Comparison of ENCODE assay signal across 11 mouse cellular contexts in the genomic region with DNA sequence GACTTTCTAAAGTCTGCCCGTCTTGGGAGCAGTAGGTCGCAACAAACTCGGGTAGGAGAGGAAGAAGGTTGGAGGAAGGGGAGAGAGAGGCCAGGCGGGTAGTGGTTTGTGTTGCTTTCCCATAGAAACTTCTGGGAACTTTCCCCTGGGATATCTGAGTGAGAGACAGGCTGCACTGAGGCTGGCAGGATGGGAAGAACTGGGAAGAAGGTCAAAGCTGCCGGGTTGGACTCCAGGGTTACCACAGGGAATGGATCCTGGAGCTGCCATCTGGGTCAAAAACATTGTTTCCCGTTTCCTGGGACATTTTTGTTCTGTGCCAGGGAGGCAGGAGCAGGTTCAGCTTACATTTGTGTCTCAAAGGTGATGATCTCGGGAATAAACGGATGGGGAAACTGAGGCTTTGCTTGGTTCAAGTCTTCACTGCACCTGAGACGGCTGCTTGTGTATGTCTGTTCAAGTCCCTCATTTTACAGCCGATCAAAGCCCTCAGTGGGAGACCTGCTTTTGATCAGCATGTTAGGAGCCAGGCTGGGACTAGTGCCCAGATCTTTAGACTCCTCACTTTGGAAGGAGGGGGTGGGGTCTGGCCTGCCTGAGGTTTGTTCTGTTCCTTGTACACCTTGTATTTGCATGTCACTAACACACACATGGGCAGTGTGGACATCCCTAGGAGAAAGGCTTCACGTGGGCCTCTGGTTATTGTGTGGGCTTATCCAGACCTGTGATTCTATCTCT. TPM values are rescaled to one million over a fixed set of nuclear protein-coding genes. Genes with fewer than 3 reads are reported as not detected.
DNase-seq lines count a peak whose midpoint lies in the region; ATAC-seq and TF ChIP-seq lines count a peak whose summit lies in the region.
"Had no signal": no experiment of that assay in that cellular context is flagged by ENCODE, and none has a peak within 500 bp of the region (broad histone marks: within the 10 kb centered on the region; RNA-seq: fewer than 3 reads in every experiment).

No protein-coding gene starts in this region.

- no peak overlapping the region for H3K9ac ChIP-seq in lung, postnatal 0 days (replicated peaks; ENCODE audit: low read depth)
- H3K9ac ChIP-seq in limb, embryonic 15.5 days: no peak overlapping the region

- H3K4me1 ChIP-seq in lung, postnatal 0 days (ENCODE audit: insufficient read depth, low read depth, low read length): no peaks in the 10 kb centered on the region
- peaks cover 21% of the 10 kb centered on the region for H3K4me1 ChIP-seq in limb, embryonic 15.5 days

- TF ChIP-seq CTCF in lung, postnatal 0 days (IDR thresholded peaks at IDR 0.05): no peak

- peak overlapping the region; percentile 44; the same call in 1 of the 2 replicates for H3K4me2 ChIP-seq in lung, postnatal 0 days (replicated peaks; ENCODE audit: low read depth, low read length)
- peak overlapping the region; percentile 60; the same call in 1 of the 2 replicates for H3K4me2 ChIP-seq in limb, embryonic 15.5 days

- no peak overlapping the region for H3K27ac ChIP-seq in lung, postnatal 0 days (ENCODE audit: low read length)
- H3K27ac ChIP-seq in limb, embryonic 15.5 days: no peak overlapping the region

- TF ChIP-seq EP300 in lung, postnatal 0 days (IDR thresholded peaks at IDR 0.05): no peak

- peak; percentile 51 for DNase-seq in adrenal gland, postnatal 14 days
- DNase-seq in adrenal gland, postnatal 25 days: no peak
- no peak for DNase-seq in lung, postnatal 0 days (ENCODE audit: low spot score)
- no peak for DNase-seq in lung, postnatal 14 days
- DNase-seq in cerebellum, adult 11-12 months: no peak
- DNase-seq in ovary, adult 18-20 months (ENCODE audit: low spot score): no peak
- no peak for DNase-seq in left cerebral cortex, postnatal 36 days (ENCODE audit: low spot score in 2 of 2)
- DNase-seq: cerebellum, postnatal 36 days; gastrocnemius, postnatal 25 days; thymus, adult 18-20 months had no signal

- intact Hi-C loops in left cerebral cortex, postnatal 36 days (cut with DNase I): no loop called here

- peaks cover 10% of the 10 kb centered on the region; the same call in 1 of the 2 replicates for H3K27me3 ChIP-seq in lung, postnatal 0 days (replicated peaks; ENCODE audit: insufficient read depth, low read length)
- H3K27me3 ChIP-seq in limb, embryonic 15.5 days: peaks cover 35% of the 10 kb centered on the region

- no peaks in the 10 kb centered on the region for H3K9me3 ChIP-seq in lung, postnatal 0 days (ENCODE audit: low read length)
- H3K9me3 ChIP-seq in limb, embryonic 15.5 days: no peaks in the 10 kb centered on the region

- H3K4me3 ChIP-seq in lung, postnatal 0 days (ENCODE audit: low read depth, low read length): no peak overlapping the region
- H3K4me3 ChIP-seq in limb, embryonic 15.5 days: peak overlapping the region; percentile 37; the same call in 1 of the 2 replicates

- no peaks in the 10 kb centered on the region for H3K36me3 ChIP-seq in lung, postnatal 0 days (ENCODE audit: insufficient read depth, low read length)
- no peaks in the 10 kb centered on the region for H3K36me3 ChIP-seq in limb, embryonic 15.5 days

- ATAC-seq in lung, postnatal 0 days: no peak
- no peak for ATAC-seq in limb, embryonic 15.5 days (ENCODE audit: insufficient number of reproducible peaks, low FRiP score, low TSS enrichment, low read depth)

- WGBS in lung, postnatal 0 days: 42% methylated on average over 11 of the region's 11 CpGs
- whole genome bisulfite sequencing in limb, embryonic 15.5 days: 24% methylated on average over 11 of the region's 11 CpGs

RNA-seq across cellular contexts. Expression of a gene that starts 1.3 kb away (rescaled TPM):
- total RNA-seq in adrenal gland, postnatal 14 days (2021): 11.2 and 14.4 TPM in 2 replicates
- total RNA-seq in adrenal gland, postnatal 25 days (2021): 7.4 and 8.0 TPM in 2 replicates
- 0.14 TPM in 2 replicates for polyA plus RNA-seq in lung, postnatal 0 days (2015; fragmentation: Nextera tagmentation; extraction: Ambion mirVana)
- polyA plus RNA-seq in limb, embryonic 15.5 days (2015; fragmentation: Nextera tagmentation; extraction: Ambion mirVana): 0.26 TPM in 1 of 2 replicates, not detected in the other
- under 1 TPM; 0.35 to 0.43 TPM for total RNA-seq in left cerebral cortex, postnatal 36 days (2021)

RNA-seq across cellular contexts. Expression of a gene that starts 11.0 kb away (rescaled TPM):
- 0.30 TPM in 1 of 2 replicates, not detected in the other for total RNA-seq in adrenal gland, postnatal 14 days (2021)
- total RNA-seq in adrenal gland, postnatal 25 days (2021): 0.24 TPM in 1 of 2 replicates, not detected in the other
- polyA plus RNA-seq in lung, postnatal 0 days (2015; fragmentation: Nextera tagmentation; extraction: Ambion mirVana): 0.39 and 1.7 TPM in 2 replicates
- not detected in 2 replicates for polyA plus RNA-seq in limb, embryonic 15.5 days (2015; fragmentation: Nextera tagmentation; extraction: Ambion mirVana)
- 1 to 10 TPM in 1 of 2 experiments, under 1 TPM in 1; 0.20 to 1.0 TPM for total RNA-seq in left cerebral cortex, postnatal 36 days (2021)
- total RNA-seq: gastrocnemius, postnatal 25 days had no signal
